Mouse (Mus musculus) erythroblast, embryonic 14.5 days (primary cell): ENCODE data around the gene Neurl2.

Experiments used
- GATA1 ChIP-seq: IDR thresholded peaks from 2 replicates; pipeline ENCODE4 v1.6.1; 2012; ENCODE audit warnings: low read length, inconsistent platforms, mixed read lengths
- TAL1 ChIP-seq: IDR thresholded peaks from 3 replicates; pipeline ENCODE4 v1.6.1; 2012; ENCODE audit warnings: low read length, inconsistent platforms, mixed read lengths

DNA sequence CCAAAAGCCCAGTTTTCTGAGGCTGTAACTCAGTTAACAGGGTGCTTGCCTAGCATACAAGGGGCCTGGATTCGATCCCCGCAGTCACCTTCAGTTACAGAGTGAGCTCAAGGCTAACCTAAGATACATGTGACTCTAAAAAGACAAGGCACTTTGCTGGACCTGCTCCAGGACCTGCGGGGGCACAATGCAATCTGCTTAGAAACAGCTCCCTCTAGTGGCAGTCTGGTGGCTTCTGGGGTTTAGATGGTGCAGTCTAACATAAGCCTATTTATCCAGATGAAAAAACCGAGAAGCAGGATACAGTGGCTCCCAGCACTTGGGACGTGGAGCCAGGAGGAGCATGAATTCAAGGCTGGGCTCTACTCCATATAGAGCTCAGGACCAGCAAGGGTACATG is 39.0 kb downstream of the Neurl2 start:
- TF ChIP-seq GATA1 = no peak
- no peak for TF ChIP-seq TAL1
